Mouse (Mus musculus): ENCODE measurements around the gene Katnbl1.

The Katnbl1 gene

DNA sequence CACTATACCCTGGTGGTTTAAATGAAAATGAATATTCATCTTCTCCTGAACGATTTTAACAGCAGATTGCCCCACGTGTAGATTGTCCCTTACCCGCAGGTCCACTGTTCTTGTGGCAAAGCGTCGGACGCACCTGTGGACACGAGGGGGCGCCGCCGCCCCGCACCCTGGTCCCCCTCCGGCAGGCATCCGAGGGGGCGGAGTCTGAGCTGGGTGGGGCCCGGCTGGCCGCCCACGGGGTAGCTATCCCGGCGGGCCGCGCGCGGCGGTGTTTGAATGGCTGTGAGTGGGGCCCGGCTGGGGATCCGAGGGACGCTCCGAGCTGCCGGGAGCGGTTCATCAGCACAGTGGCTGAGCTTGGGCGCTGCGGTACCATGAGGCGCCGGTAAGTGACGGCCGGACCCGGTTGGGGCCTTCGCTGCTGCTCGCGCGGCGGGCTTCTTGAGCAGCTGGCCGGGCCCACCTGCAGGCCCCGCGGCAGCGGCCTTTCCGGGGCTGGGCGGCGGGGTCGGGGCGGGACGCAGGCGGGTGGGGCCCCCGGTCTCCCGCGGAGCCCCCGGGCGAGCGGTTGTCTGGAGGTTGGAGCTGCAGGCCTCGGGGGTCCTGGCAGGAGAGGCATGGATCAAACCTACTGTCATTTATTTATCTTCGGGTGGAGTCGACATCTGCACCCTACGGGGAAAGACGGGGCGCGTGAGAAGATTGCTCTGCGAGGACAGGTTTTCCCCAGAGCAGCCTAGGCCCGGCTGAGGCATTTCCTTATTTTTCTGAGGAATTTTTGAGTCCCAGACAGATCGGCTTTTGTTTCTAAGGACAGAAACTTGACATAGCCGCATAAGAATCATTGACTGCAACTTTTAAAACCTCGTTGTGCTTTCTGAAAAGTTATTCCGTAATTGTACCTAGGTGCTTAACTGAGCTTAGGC, at the start of gene Katnbl1:
Katnbl1 (plus strand) TSS at position 239 of the 926 bp plus-strand sequence.
- DNase-seq (ENCODE audit: extremely low spot score): peak; percentile 96

DNA sequence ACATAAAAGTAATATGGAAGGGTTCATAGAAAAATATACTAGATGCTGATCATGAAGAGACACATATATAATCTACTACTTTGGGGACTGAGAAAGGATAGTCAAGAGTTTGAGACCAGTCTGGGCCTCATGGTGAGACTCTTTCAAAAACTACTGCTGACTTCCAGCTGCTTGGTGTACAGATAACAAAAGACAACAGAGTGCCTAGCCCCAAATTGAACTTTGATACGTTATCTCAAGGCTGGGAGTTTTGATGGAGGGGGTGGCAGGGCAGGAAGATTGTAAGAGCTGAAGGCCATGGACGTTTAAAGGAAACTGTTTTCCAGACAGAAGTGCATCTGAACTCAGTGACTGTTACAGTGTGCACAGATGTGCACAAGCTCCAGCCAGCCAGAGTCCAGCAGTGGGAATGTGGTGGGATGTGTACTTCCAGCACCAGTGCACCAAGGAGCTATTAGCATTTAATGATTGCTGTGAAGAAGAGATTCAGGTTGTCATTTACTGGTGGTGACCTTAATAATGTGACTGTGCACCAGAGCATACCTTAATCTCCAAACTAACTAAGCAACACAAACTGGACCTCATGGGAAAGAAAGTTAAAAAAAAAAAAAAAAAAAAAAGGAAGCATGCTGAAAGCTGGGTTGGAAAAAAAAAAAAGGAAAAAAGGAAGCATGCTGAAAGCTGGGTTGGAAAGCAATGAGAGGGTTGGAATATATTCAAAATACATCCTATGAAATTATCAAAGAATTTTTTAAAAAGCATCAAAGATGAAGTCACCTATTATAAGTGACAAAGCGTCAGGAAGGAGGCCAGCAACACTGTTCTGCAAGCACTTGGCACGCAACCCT, 46.7 kb upstream of the Katnbl1 start:
- no peak for DNase-seq (ENCODE audit: extremely low spot score)

DNA sequence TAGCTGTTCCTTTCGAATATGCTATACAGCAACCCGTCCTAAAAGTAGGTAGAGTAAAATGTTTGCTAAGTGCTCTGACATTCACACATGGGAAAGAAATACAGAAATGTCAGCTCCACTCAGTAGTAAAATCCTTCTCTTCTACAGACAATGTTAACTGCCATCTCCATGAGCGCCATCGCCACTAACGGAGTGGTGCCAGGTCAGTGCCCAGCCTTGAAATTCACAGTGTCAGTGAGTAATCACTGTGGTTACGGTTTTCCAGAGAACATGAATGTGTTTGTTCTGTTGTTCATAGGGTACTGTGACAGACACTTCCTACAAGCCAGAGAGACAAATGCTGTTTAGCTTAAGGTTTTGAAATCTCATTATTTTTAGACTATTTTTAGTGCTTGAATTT, 41.8 kb upstream of the Katnbl1 start:
- DNase-seq (ENCODE audit: extremely low spot score): no peak

DNA sequence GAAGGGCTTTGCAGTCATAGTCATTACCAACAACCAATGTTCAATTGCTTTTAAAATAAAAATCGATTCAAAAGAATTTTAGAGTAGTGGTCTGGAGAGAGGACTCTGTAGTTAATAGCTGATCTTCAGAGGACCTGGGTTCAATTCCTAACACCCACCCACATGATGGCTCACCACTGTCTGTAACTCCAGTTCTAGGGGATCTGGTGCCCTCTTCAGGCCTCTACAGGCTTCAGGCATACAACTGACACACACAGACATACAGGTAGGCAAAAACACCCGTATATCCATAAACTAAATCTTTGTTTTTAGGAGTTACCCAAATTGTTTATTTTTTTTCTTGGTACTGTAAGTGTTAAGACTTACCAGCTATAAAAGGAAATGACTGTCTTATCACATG, 39.3 kb upstream of the Katnbl1 start:
- no peak for DNase-seq (ENCODE audit: extremely low spot score)

DNA sequence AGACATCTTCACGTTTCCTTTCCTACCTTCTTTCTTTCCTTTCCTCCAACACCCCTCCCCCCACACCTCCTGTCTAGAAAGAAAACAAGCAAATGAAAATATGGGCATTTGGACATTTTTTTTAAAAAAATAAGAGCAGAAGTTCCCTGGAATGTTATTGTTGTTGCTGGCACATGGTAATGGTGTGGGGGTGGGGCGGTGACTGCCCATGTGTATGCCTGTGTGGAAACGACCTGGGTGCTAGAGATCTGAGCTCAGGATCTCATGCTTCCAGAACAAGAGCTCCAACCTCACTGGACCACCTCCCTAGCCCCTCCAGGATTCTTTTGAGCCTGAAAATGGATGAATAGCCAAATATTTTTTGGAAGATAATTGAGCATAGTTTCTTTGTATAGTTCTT, 37.9 kb upstream of the Katnbl1 start:
- DNase-seq (ENCODE audit: extremely low spot score): no peak

DNA sequence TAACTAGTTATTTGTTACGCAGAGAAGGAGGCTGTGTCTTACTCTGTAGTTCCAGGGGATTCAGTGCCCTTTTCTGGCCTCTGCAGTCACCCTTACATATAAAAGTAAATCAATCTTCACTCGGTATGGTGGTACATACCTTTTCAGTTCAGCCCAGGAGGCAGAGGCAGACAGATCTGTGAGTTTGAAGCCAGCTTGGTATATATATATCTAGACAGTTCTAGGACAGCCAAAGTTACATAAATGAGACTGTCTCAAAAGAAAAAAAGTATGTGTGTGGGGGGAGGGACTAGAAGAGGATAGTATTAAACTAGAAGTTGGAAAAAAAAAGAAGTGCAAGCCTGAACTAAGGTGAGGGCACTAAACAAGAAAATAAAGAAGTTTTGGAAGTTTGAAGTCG, 30.8 kb upstream of the Katnbl1 start:
- no peak for DNase-seq (ENCODE audit: extremely low spot score)

DNA sequence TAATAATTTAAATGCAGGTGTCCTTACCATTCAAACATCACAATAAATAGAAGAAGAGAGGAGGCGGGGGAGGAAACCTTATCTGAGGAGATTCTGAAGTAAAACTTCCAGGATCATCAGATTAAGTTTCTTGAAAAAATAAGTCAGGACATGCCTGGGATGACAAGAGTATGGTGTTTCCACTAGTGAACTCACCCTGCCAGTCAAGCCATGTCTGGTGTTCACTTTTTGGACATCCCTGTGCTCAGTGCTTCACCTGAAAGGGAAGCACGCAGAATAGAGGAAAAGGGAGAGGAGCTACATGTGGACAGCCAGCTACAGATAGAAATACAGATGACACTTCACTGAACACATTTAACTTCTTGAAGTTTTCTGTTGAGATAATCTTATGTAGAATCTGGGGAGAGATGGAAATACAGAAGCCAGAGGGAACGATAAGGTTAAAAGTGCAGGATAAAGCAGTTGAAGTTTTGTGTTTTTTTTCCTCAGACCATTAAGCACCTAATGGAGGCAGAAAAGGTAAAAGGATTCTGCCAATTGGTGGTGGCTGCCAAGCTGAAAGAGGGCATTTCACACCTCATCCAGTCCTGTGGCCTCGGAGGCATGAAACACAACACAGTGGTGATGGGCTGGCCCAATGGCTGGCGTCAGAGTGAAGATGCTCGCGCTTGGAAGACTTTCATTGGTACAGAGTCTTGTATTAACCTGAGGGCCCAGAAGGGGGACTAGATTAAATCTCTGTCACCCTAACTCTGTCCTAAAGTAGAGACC, 25.1 kb upstream of the Katnbl1 start:
- DNase-seq (ENCODE audit: extremely low spot score): no peak

DNA sequence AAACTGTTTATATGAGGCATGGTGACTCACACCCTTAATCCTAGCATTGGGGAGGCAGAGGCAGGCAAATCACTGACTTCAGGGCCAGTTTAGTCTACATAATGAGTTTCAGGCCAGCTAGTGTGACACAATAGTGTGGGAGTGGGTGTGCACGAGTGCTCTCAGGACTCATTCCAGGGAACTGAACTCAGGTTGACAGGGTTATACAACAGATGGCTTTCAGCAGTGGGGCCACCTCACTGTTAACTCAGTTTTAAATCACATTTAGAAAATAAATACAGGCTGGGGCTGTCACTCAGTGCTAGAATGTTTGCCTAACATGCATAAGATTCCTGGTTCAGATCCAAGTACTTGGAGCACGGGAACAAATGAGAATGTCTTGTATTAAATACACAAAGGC, 19.4 kb upstream of the Katnbl1 start:
- DNase-seq (ENCODE audit: extremely low spot score): no peak

DNA sequence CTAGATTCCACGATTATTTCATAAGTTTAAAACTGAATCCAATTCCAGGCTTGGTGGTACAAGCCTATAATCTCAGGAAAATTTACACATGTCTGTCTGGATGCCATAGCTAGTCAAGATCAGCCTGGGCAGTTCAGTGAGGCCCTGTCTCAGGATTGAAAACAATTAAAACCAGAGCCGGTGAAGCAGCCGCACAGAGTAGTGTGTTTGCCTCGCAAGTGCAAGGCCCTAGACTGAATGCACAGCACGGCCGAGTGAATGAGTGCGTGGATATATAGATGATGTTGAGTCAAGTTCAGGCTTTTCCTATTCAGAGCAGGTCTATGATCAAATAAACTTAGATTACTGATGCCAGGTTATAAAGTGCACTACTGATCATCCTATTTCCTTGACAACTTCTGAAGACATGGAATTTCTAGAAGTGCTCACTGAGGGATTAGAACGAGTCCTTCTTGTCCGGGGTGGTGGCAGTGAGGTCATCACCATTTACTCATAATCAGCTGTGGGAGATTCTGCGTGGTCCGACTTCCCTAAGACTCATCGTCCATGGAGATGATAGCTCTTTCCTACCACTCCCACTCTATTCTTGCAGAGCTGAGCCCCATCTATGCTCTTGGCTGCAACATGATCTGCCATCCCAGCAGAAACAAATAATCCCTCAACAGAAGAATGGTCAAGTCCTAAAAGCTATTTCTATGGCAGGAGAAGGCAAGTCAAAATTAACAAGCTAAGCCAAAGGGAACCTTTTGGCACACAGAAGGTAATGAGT, 18.8 kb upstream of the Katnbl1 start:
- no peak for DNase-seq (ENCODE audit: extremely low spot score)

DNA sequence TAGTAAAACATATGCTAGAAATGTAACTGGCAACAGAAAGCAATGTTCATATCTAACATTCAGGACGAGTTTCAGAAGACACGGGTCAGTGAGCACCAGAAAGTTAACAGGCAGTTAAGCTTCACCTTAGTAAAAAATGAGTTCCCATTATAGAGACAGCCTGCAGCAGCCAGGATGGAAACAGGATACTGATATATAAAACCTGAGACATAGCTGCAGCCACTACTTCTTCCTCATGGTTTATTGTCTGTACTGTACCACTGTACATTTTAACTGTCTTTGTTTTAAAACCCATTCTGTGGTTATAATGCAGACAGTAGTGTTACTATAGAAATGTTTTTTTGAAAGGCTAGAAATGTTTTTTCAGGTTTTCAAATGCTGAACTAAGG, 18.2 kb upstream of the Katnbl1 start:
- no peak for DNase-seq (ENCODE audit: extremely low spot score)

DNA sequence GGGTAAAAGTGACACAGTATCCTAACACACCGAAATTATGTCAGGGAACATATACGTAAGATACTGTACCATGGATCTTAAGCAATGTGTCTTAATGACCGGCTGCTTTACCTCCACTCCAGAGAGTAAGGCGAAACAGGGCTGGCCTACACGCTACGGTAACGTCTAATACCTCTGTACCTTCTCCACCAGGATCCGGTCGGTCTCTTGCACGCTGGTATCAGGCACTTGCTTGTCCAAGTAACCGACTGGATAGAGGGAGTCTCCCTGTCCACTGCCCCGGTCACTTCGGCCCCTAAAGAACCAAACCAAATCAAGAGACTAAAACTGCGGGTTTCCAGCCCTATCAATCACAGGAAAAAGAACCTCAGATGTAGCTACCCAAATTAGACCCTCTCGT, 11.8 kb upstream of the Katnbl1 start:
- no peak for DNase-seq (ENCODE audit: extremely low spot score)

DNA sequence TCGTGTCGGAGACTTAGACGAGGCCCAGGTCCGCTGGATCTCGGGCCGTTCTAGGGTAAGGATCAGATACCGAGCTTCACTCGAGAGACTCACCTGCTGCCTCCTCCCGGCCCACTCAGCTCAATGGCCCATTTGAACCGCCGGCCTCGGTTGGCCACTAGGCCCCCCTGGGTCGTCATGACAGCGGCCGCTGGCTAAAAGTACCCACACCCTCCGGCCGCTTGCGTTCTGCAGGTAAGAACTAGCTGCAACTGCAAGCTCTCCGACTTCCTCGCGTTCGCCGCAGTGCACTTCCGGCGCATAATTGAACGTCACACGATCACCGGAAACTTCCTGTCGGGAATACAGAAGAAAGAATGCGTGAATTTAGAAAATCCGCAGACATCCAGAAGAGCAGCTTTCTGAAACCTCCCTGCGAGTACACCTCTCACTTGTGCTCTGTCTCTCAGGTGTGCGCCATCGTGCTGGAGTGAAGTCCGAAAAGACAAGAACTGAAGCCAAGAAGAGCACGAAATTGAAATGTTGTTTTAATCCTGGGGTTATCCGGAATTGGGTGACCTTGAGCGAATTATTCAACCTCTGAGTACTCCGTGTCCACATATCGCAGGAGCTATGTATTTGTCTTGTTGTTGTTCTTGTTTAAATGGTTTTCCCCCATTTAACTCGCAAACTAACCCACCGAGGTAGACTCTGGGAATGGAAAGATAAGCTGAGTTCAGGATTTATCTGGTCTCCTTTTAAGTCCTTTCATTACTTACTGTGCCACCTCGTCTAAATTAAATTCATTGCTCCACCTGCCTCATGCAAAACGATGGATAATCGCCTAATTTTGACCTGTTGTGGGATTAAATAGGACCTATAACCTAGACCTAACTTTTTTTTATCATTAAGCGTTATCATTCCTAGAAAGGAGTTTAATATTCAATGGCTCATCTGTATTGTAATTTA, 11.0 kb upstream of the Katnbl1 start, which contains the start of gene Emc4:
Emc4 (minus strand) TSS at position 302 of the 948 bp plus-strand sequence.
- DNase-seq (ENCODE audit: extremely low spot score): peak; percentile 91

DNA sequence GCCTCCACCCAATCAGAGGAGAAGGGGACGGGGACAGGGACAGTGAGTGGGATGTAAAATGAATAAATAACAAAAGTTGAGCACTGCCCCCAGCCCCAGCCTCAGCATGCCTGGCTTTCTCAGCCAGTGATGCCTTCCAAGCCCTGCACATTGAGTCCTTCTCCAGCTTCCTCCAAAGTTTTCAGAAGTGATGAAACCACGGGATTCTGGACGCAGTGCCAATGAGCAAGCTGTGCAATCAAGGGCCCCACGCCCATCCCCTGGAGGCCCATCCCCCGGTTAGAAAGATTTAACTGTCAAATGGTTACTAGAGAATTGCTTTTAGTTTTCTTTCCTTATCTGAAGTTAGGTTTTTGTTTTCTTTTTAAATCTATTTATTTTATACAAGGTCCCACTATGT, 9.1 kb upstream of the Katnbl1 start:
- DNase-seq (ENCODE audit: extremely low spot score): no peak

DNA sequence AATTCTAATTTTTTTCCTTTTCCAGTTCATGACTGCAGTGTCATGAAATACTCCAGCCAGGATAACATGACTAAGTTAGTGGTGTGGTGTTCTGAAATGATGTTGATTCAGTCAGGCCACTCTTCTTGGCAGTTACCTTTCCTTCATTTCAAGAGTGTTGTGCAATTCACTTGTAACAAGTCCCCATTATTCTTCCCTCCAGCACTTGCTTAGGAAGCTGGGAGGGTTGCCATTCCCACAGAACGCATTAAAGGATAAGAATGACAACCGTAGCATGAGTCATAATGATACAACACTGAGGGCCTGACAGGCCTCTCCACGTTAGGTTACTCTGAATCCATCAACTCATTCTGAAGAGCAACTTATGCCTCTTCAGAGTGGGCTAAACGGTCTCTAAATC, 5.9 kb upstream of the Katnbl1 start:
- DNase-seq (ENCODE audit: extremely low spot score): no peak

DNA sequence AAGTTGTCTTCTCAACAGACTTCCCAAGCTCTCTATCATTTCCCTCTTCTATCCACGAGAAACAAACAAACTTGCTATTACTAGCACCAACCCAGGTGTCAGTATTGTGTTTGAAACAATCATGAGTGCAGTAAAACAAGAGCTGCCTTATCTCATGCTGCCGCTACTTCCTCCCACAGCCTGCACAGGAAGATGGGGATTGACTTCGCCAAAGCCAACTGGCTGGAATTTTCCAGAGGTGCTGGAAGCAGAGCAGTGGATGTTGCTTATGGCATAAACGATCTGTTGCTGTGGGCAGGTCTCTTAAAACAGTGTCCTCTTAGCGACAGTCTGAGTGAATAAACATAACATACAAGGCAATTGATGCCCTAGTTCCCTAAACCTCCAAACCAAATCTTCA, 4.4 kb upstream of the Katnbl1 start:
- DNase-seq (ENCODE audit: extremely low spot score): no peak

DNA sequence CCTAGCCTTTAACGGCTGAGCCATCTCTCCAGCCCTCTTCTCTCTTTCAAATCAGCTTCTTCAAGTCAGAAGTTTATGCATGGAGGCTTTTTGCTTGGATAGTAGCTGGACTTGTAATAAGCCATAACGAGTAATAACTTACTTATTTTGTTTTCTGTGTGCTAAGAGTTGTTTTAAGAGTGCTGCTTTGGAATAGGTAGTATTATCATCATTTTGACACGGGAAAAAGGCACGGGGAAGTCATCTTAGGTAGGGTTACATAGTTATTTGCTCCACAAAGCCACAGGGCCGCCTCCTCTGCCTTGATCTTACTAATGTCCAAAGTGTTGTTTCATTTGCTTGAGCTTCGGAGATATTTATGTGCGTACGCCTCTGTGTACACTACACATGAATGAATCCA, 1.1 kb downstream of the Katnbl1 start:
- DNase-seq (ENCODE audit: extremely low spot score): peak; percentile 5

DNA sequence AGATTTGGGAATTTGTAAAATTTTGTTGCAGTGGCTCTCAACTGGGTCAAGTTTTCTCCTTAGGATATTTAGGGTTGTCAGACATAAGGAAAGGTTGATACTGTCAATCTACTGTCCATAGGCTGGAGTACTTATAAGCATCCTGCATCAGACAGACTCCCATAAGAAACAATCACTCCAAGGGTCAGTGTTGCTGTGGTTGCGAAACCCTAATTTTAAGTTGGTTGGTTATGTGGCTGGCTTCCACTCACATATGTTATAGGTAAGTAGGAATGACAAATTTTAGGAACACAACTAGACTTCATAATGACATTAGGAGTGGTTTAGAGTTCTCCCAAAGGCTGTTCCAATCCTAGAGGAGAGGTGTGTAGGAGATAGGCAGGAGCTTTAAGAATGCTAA, 2.2 kb downstream of the Katnbl1 start:
- DNase-seq (ENCODE audit: extremely low spot score): no peak

DNA sequence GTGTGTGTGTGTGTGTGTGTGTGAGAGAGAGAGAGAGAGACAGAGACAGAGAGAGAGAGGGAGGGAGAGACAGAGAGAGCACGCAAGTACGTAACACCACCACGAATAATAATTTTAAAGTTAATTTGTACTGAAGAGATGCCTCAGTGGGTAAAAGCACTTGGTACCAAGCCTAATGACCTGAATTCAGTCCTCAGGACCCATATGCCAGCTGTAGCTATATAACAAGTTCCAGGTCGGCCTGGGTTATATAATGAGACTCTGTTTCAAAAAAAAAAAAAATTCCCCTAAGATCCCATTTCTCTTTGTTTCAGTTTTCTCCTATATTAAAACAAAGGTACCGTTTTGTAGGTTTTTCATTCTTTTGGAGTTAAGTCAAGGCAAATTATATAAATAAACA, 11.8 kb downstream of the Katnbl1 start:
- no peak for DNase-seq (ENCODE audit: extremely low spot score)

DNA sequence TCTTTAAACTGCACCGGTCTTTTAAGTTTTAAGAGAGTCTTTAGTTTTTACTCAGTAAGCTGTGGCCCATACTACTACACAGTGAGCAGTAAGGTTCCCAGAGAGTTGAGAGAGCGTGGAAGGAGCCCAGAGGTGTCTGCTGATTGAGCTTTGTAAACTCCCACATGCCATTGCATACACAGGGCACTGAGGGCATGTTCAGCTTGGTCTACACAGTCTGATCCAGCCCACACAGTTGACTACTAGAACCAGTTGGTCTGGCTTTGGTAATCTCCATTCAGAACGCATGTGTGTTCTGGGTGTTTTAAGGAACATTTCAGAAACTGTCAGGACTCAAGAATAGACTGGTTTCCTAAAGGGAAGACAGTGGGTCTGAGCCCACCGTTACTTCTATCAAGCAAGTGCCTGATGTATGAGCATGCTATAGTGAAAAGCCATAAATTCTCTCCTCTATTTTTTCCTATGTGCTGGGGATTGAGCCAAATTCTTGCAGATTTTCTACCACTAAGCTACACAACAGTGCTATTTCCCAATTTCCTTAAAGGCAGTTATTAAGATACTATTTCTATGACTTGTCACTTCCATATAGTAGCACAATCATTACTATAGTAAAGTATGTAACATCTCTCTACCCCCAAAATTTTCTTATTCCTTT, 12.5 kb downstream of the Katnbl1 start:
- DNase-seq (ENCODE audit: extremely low spot score): no peak

DNA sequence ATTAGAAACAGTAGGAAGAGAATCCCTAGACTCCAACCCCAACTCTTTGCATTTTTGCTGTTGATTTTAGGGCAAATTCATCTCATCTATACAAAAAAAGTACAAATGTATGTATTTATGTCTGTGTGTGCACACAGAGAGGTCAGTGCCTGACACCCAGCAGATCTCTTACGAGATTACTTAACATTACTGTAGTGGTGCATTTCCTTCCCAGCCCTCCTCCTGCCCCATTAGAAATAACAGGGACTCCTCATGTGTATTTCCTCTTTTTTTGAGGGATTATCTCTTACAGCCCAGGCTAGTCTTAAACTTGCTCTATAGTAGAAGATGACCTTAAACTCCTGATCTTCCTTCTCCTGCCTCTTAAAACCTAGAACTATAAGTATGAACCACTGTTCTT, 13.7 kb downstream of the Katnbl1 start:
- DNase-seq (ENCODE audit: extremely low spot score): no peak

Data from embryo, embryonic 9.5 days (tissue).